Mouse (Mus musculus) embryonic facial prominence, embryonic 11.5 days (tissue): Measurements from ENCODE around the gene Irf3. TPM values are rescaled to one million over a fixed set of nuclear protein-coding genes. Genes with fewer than 3 reads are reported as not detected.

Source experiments
- ATAC-seq: fragments of 200-750 bp; cut with Nextera tagmentation; replicated peaks from 2 replicates; pipeline ENCODE4 v1.8.0; 2017; ENCODE audit warnings: low read depth; ENCODE audit not compliant: insufficient number of reproducible peaks, low FRiP score, low TSS enrichment
- DNase-seq: peaks from one replicate; pipeline ENCODE4 v3.0.0-alpha.2; 2015; ENCODE audit warnings: low spot score
- H3K27ac ChIP-seq: fragments of 300-500 bp; sonication (generic); replicated peaks from 2 replicates; pipeline ENCODE4 v1.5.1; 2014; ENCODE audit warnings: mild to moderate bottlenecking, low read depth, low read length, control low read depth
- H3K27me3 ChIP-seq: fragments of 300-500 bp; sonication (generic); 2 replicates; pipeline ENCODE4 v1.6.1; 2014; ENCODE audit warnings: mild to moderate bottlenecking, low read length, moderate library complexity, mixed read lengths; ENCODE audit not compliant: control insufficient read depth, insufficient read depth
- H3K36me3 ChIP-seq: fragments of 300-500 bp; sonication (generic); replicated peaks from 2 replicates; pipeline ENCODE4 v1.6.1; 2014; ENCODE audit warnings: low read depth, mild to moderate bottlenecking, low read length, moderate library complexity, mixed read lengths; ENCODE audit not compliant: control insufficient read depth, insufficient read depth
- H3K4me1 ChIP-seq: fragments of 300-500 bp; sonication (generic); 2 replicates; pipeline ENCODE4 v1.6.1; 2014; ENCODE audit warnings: low read length, mixed read lengths; ENCODE audit not compliant: control insufficient read depth, insufficient read depth
- H3K4me2 ChIP-seq: fragments of 300-500 bp; sonication (generic); 2 replicates; pipeline ENCODE4 v1.6.1; 2014; ENCODE audit warnings: low read depth, mild to moderate bottlenecking, control low read depth, low read length, moderate library complexity
- H3K4me3 ChIP-seq: fragments of 300-500 bp; sonication (generic); 2 replicates; pipeline ENCODE4 v1.5.1; 2014; ENCODE audit warnings: low read depth, low read length, control low read depth
- H3K9ac ChIP-seq: fragments of 300-500 bp; sonication (generic); replicated peaks from 2 replicates; pipeline ENCODE4 v1.6.1; 2014; ENCODE audit warnings: mild to moderate bottlenecking, control low read depth, low read length
- H3K9me3 ChIP-seq: fragments of 300-500 bp; sonication (generic); replicated peaks from 2 replicates; pipeline ENCODE4 v1.6.1; 2016; ENCODE audit warnings: mild to moderate bottlenecking, low read length, inconsistent platforms, mixed read lengths; ENCODE audit not compliant: control insufficient read depth
- WGBS: fragments of 180-500 bp; shearing (Covaris S2); extraction: QIAGEN DNeasy Blood & Tissue Kit; methylation state at CpG from one replicate; pipeline ENCODE4 v1.1.7; 2014; 5-methylcytosine and 5-hydroxymethylcytosine counted together
- polyA plus RNA-seq: library from polyadenylated mRNA; unstranded; fragments of >200 nt; fragmentation: Nextera tagmentation; extraction: Ambion mirVana; gene quantifications from 2 replicates; pipeline ENCODE4 v1.2.1, GENCODE M21; 2014

Irf3 gene
- polyA plus RNA-seq, 1 experiment from 2014 or later: 62.4 TPM

- Histone ChIP-seq H3K9ac (no peak overlapping the region), H3K9me3 (no peaks in the 10 kb centered on the region), H3K27me3 (no peaks in the 10 kb centered on the region), H3K4me2 (no peak overlapping the region), H3K4me3 (no peak overlapping the region), H3K36me3 (peaks cover 51% of the 10 kb centered on the region), H3K27ac (no peak overlapping the region), H3K4me1 (no peaks in the 10 kb centered on the region)
- WGBS: 78% methylated on average over 3 of the region's 3 CpGs
- ATAC-seq (no peak), DNase-seq (no peak)
Measured at GRCm38 (mm10) chr7:45004546-45004945, 7.1 kb downstream of the Irf3 start.

- Histone ChIP-seq H3K36me3 (peaks cover 51% of the 10 kb centered on the region), H3K27me3 (no peaks in the 10 kb centered on the region), H3K4me2 (no peak overlapping the region), H3K9ac (no peak overlapping the region), H3K9me3 (no peaks in the 10 kb centered on the region), H3K4me1 (no peaks in the 10 kb centered on the region), H3K27ac (no peak overlapping the region), H3K4me3 (no peak overlapping the region)
- 88% methylated on average over 6 of the region's 6 CpGs for WGBS
- ATAC-seq (no peak), DNase-seq (no peak)
Measured at GRCm38 (mm10) chr7:45005321-45005992, 8.0 kb downstream of the Irf3 start.

GRCm38 (mm10) chr7:45006503-45006902 is 9.1 kb downstream of the Irf3 start:
- Histone ChIP-seq H3K9me3 (no peaks in the 10 kb centered on the region), H3K27ac (no peak overlapping the region), H3K4me1 (no peaks in the 10 kb centered on the region), H3K4me3 (no peak overlapping the region), H3K9ac (no peak overlapping the region), H3K36me3 (peaks cover 46% of the 10 kb centered on the region), H3K27me3 (no peaks in the 10 kb centered on the region), H3K4me2 (no peak overlapping the region)
- no peak for ATAC-seq
- no peak for DNase-seq
- 96% methylated on average over 12 of the region's 12 CpGs for WGBS

- Histone ChIP-seq H3K9ac (no peak overlapping the region), H3K27ac (no peak overlapping the region), H3K4me1 (no peaks in the 10 kb centered on the region), H3K36me3 (peaks cover 50% of the 10 kb centered on the region), H3K27me3 (no peaks in the 10 kb centered on the region), H3K4me2 (no peak overlapping the region; the same call in 1 of the 2 replicates), H3K9me3 (no peaks in the 10 kb centered on the region), H3K4me3 (no peak overlapping the region)
- no peak for DNase-seq
- ATAC-seq: no peak
- WGBS: 96% methylated on average over 29 of the region's 29 CpGs
Measured at GRCm38 (mm10) chr7:45007141-45007540, 9.7 kb downstream of the Irf3 start.

GRCm38 (mm10) chr7:45007846-45008245 is 10.4 kb downstream of the Irf3 start:
- ATAC-seq: no peak
- H3K9me3 ChIP-seq: no peaks in the 10 kb centered on the region

GRCm38 (mm10) chr7:45008411-45008810 is 11.0 kb downstream of the Irf3 start:
- Histone ChIP-seq H3K9ac (no peak overlapping the region), H3K4me3 (no peak overlapping the region), H3K27ac (no peak overlapping the region), H3K27me3 (no peaks in the 10 kb centered on the region), H3K36me3 (peaks cover 44% of the 10 kb centered on the region), H3K9me3 (no peaks in the 10 kb centered on the region), H3K4me1 (no peaks in the 10 kb centered on the region), H3K4me2 (no peak overlapping the region)
- DNase-seq (no peak), ATAC-seq (no peak)
- WGBS: 93% methylated on average over 19 of the region's 19 CpGs

More at GRCm38 (mm10) chr7:45007846-45008245, 10.4 kb downstream of the Irf3 start:
- no peaks in the 10 kb centered on the region for H3K27me3 ChIP-seq
- WGBS: 94% methylated on average over 30 of the region's 30 CpGs
- no peak for DNase-seq
- peaks cover 49% of the 10 kb centered on the region for H3K36me3 ChIP-seq
- no peaks in the 10 kb centered on the region for H3K4me1 ChIP-seq
- H3K9ac ChIP-seq: no peak overlapping the region
- H3K4me3 ChIP-seq: no peak overlapping the region
- H3K4me2 ChIP-seq: no peak overlapping the region
- no peak overlapping the region for H3K27ac ChIP-seq

- no peak for ATAC-seq
Measured at GRCm38 (mm10) chr7:45012011-45012410, 14.6 kb downstream of the Irf3 start.

GRCm38 (mm10) chr7:45012824-45013223 is 15.4 kb downstream of the Irf3 start:
- Histone ChIP-seq H3K4me2 (no peak overlapping the region), H3K9me3 (no peaks in the 10 kb centered on the region), H3K4me1 (peaks cover 2% of the 10 kb centered on the region; the same call in 1 of the 2 replicates), H3K27ac (no peak overlapping the region), H3K9ac (no peak overlapping the region), H3K27me3 (no peaks in the 10 kb centered on the region), H3K4me3 (no peak overlapping the region), H3K36me3 (peaks cover 16% of the 10 kb centered on the region)
- ATAC-seq (no peak), DNase-seq (no peak)
- 92% methylated on average over 4 of the region's 4 CpGs for WGBS

More at GRCm38 (mm10) chr7:45012011-45012410, 14.6 kb downstream of the Irf3 start:
- Histone ChIP-seq H3K27me3 (no peaks in the 10 kb centered on the region), H3K4me1 (peaks cover 2% of the 10 kb centered on the region; the same call in 1 of the 2 replicates), H3K27ac (no peak overlapping the region), H3K4me3 (no peak overlapping the region), H3K36me3 (peaks cover 24% of the 10 kb centered on the region), H3K9me3 (no peaks in the 10 kb centered on the region), H3K9ac (no peak overlapping the region), H3K4me2 (no peak overlapping the region)
- WGBS: 95% methylated on average over 6 of the region's 6 CpGs
- DNase-seq: no peak
